Mouse (Mus musculus) left cerebral cortex, postnatal 10 days (tissue): ENCODE measurements around the gene Cux1. TPM values are rescaled to one million over a fixed set of nuclear protein-coding genes. Genes with fewer than 3 reads are reported as not detected.

ENCODE experiments used
- DNase-seq, 2 experiments: peaks; one replicate each; pipeline ENCODE4 v3.0.0; 2021 to 2022; ENCODE audit warnings: low spot score in 2 of 2, mixed read lengths in 1 of 2; ENCODE audit errors: extremely low spot score in 1 of 2
- intact Hi-C: fragments of 180-260 bp; cut with DNase I; formaldehyde crosslinking; loops from one replicate; pipeline ENCODE4 v1.15.1; 2025
- total RNA-seq, 2 experiments: library from RNA; stranded (reverse); gene quantifications; 2 replicates each; pipeline ENCODE4 v1.2.3; 2021

Cux1 gene
- total RNA-seq, 2 experiments from 2014 or later, result 127 to 133 TPM

- intact Hi-C loops, result no loop called here
- no peak for DNase-seq
These were observed 254.7 kb downstream of the Cux1 start for GRCm38 (mm10) chr5:136312566-136312965.

DNA sequence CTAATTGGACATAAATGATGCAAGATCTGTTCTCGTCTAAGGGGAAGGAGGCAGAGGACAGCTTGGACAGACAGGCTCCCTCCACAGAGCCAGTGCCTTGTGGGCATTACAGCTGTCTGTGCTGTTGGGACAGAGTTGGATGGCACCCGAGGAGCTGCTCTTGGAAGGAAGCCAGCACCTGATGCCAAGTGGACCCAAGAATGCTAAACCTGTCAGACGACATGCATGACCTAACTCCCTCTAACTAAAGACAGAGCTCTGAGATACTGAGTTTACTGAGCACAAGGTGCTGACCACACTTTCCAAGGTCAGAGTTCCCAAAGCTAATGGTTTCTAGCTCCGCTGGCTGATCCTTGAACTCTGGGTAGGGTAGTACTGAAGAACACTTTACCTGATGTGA is 255.1 kb downstream of the Cux1 start:
- DNase-seq, result no peak
- intact Hi-C loops, result no loop called here

DNA sequence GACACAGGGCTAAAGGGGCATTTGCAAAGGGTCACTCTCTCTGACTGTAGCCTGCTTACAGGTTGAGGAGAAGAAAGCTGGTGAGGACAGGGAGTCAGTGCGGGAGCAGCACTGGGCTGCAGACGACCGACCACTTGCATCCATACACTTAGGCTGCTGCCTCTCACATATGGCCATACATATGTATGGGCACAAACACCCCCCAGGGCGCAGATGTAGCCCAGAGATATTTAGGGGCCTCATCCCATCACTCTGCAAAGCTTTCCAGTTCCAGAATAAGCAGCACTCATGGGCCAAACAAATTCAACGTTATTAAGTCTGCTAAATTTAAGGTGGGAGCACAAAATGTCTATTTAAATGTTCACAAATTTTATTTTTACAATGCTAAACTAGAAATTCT is 261.0 kb downstream of the Cux1 start:
- intact Hi-C loops, result no loop called here
- peak in 1 of 2 experiments; percentile 33 for DNase-seq

- intact Hi-C loops, result no loop called here
These were observed 263.8 kb downstream of the Cux1 start for GRCm38 (mm10) chr5:136303409-136303983.

GRCm38 (mm10) chr5:136300880-136301279 is 266.4 kb downstream of the Cux1 start:
- DNase-seq, result no peak
- intact Hi-C loops, result no loop called here

More at GRCm38 (mm10) chr5:136303409-136303983, 263.8 kb downstream of the Cux1 start:
- DNase-seq, result peak; percentile 35 to 47

DNA sequence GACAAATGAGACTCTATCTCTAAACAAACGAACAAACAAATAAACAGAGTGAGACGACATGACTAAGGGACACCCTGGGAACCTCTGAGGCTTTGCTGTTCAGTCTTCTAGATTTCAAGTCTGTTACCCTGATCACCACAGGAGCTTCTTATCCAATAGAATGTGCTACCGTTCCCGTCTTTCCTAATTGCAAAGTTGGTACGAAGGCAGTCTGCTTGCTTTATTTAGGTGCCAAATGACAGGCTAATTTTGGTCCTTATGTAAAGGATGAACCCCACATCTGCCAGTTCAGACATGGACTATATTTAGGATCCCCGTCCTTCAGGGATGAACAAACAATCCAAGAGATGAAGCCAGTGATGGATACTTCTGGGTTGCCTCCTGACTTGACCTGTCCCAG is 269.6 kb downstream of the Cux1 start:
- intact Hi-C loops, result no loop called here
- DNase-seq, result peak in 1 of 2 experiments; percentile 14

- DNase-seq, result no peak
- intact Hi-C loops, result no loop called here
These were observed 270.4 kb downstream of the Cux1 start for GRCm38 (mm10) chr5:136296911-136297310.

DNA sequence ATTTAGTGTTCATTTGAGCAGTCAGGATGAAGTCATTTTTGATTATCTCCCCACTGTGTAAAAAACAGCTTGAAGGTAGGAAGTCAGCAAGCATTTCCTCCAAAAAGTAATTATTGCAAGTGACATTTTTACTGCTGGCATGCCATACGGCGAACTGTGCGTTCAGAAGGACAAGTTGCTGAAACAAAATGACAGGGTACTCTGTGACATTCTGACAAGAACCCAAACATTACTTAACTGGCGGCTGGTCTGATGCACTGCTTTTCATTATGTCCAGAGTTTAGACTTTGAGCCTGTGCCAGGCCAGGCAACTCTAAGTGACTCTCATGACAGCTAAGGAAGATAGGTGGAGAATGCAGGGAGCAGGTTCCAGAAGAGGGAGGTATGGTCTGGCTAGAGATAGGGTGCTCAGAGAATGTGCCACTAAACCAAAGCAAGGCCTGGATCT is 274.3 kb downstream of the Cux1 start:
- DNase-seq, result peak in 1 of 2 experiments; percentile 17
- intact Hi-C loops, result no loop called here

- intact Hi-C loops, result no loop called here
- DNase-seq, result no peak
These were observed 274.9 kb downstream of the Cux1 start for GRCm38 (mm10) chr5:136292361-136292760.

DNA sequence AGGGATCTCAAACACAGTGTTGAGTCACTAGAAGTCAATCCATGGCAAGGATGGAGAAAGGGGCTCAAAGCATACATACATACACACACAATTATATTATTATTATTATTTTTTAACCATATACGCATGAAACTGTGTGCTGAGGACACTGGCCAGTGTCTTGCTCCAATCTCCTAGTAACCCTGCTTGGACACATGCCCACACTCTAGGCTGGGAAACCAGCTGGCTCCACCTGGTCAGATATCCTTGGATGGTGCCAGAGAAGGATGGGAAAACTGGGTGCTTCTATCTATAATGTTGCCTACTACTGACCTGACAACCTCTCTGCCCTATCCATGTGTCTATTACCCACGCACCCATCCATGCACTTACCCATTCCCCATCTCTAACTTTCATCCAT is 275.7 kb downstream of the Cux1 start:
- no peak for DNase-seq
- intact Hi-C loops, result no loop called here

- DNase-seq, result no peak
- intact Hi-C loops, result loop anchor here (5.0 kb wide), 1 partner anchor 278 kb away; the partner anchor contains the start of gene Cux1
These were observed 277.5 kb downstream of the Cux1 start for GRCm38 (mm10) chr5:136289776-136290175.

DNA sequence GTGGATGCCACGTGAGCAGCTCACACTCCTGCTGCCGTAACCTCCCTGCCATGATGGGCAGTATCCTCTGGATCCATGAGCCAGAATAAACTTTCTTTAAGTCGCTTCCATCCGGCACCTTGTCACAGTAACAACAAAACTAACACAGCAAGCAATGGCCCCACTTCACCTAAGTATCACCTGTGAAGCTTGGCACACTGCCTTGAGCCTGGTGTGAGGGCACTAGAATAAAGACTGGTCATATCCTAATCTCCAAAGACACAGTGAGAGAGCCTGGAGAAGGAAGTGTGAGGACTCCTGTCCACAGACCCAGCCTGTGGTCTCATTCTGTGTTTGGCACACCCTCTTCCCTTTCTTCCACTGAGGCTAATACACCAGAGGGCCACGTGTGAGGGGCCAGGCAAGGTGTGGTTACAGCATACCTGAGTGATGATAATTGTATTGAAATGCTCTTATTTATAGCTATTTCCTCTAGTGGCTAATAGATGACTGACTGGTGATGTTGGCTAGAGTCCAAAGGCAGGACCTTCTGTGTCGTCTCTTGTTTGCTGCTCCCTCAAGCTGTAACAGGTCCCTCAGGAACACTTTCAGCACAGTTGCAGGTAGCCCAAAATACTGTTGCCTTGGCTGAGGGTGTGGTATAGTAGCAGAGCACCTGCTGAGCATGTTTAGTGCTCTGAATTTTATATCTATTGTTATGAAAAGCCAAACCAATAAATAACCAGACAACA is 278.8 kb downstream of the Cux1 start:
- DNase-seq, result no peak
- intact Hi-C loops, result loop anchor here (5.0 kb wide), 1 partner anchor 279 kb away; the partner anchor contains the start of gene Cux1

DNA sequence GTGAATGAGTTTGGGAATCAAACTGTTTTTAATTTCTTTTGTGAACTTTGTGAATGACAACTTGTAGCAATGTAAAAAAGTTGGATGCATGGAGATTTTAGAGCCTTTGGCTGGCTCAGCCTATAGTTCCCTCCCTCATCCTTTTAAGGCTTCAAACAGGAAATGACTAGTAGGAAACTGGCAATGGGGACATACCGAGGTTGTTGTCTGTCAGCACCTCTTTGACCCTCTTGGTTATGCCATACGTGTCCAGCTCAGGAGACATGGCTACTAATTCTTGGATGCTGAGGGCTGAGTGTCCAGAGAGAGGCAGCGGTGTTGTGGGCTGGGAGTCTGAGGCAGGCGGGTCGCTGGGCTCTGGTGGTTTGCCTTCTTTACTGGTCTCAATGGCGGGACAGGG is 280.7 kb downstream of the Cux1 start:
- DNase-seq, result no peak
- intact Hi-C loops, result loop anchor here (5.0 kb wide), 1 partner anchor 281 kb away; the partner anchor contains the start of gene Cux1

- intact Hi-C loops, result loop anchor here (5.0 kb wide), 1 partner anchor 282 kb away; the partner anchor contains the start of gene Cux1
- peak in 1 of 2 experiments; percentile 28 for DNase-seq
These were observed 282.2 kb downstream of the Cux1 start for GRCm38 (mm10) chr5:136285106-136285505.

- DNase-seq, result no peak
- intact Hi-C loops, result loop anchor here (5.0 kb wide), 1 partner anchor 381 kb away; no protein-coding TSS in a partner anchor
These were observed 285.9 kb downstream of the Cux1 start for GRCm38 (mm10) chr5:136281351-136281750.

DNA sequence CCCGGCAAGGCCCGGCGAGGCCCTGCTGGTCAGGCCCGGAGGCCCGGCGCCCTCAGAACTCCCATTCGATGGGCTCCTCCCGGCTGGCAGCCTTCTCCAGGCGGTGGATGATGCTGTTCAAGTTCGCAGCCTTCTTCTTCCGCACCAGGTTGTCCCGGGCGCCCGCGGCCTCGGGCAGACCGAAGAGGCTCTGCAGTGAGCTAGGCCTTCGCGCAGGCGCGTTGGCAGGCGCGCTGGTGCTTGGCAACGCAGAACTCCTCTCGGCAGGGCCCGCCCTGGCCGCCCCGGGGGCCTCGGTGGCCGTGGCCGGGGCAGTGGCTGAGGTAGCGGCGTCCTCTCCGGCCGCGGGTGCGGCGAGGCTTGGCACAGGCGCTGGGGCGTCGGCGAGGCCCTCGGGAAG is 292.6 kb downstream of the Cux1 start:
- intact Hi-C loops, result no loop called here
- no peak for DNase-seq

- intact Hi-C loops, result no loop called here
- no peak for DNase-seq
These were observed 297.4 kb downstream of the Cux1 start for GRCm38 (mm10) chr5:136269937-136270336.

- no peak for DNase-seq
- intact Hi-C loops, result no loop called here
These were observed 301.2 kb downstream of the Cux1 start for GRCm38 (mm10) chr5:136266077-136266476.

- DNase-seq, result peak in 1 of 2 experiments; percentile 67
These were observed 303.9 kb downstream of the Cux1 start for GRCm38 (mm10) chr5:136263342-136263741.

GRCm38 (mm10) chr5:136258919-136259318 is 308.4 kb downstream of the Cux1 start:
- DNase-seq, result peak; percentile 44 to 65
- intact Hi-C loops, result loop anchor here (5.0 kb wide), 2 partner anchors 448 to 498 kb away; no protein-coding TSS in a partner anchor

More at GRCm38 (mm10) chr5:136263342-136263741, 303.9 kb downstream of the Cux1 start:
- intact Hi-C loops, result no loop called here
